Mouse (Mus musculus): Measurements from ENCODE around the gene Shkbp1. TPM values are rescaled to one million over a fixed set of nuclear protein-coding genes. Genes with fewer than 3 reads are reported as not detected.

Shkbp1 gene
- total RNA-seq, 2 experiments from 2014 or later = 35.1 to 39.2 TPM

DNA sequence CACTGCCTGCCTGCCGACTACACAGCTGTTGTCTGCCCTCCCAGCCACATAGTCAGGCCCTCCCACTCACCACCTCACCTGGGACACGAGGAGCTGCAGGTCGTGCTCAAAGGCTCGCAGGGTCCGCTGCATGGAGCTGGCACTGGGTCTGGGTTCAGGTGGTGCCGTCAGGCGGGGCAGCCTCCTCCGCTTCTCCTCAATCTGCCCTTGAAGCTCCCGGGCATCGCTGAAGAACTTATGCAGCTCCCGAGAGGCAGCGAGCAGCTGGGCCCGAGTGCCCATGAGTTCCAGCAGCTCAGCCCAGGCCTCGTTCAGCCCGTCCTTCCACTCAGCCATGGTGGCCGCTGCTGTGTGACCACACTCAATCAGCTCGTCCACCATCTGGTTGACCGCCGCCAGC, 13.3 kb upstream of the Shkbp1 start:
- ATAC-seq (replicated peaks; ENCODE audit: low FRiP score, low TSS enrichment, poor library complexity, severe bottlenecking) = no peak

DNA sequence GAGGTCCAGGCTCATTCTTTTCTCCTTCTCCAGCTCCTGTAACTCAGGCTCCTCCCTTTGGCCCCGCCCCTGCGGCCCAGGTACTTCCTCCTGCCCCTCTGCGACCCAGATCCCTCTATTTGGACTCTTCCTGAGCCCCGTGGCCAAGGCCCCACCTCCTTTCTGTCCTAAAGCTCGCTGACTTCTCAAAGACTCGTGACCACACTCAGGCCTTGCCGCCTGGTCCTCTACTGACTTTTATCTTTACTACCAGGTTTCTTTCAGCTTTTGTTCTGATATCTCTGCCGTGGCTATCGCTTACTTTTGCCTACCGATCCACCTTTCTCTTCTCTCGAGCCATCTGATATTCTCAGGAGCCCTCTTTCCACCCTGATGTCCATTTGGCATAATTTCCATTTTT, 12.2 kb upstream of the Shkbp1 start:
- ATAC-seq (replicated peaks; ENCODE audit: low FRiP score, low TSS enrichment, poor library complexity, severe bottlenecking) = 0 out of 2 replicates have a peak, but pooled peaks have one; percentile 11

DNA sequence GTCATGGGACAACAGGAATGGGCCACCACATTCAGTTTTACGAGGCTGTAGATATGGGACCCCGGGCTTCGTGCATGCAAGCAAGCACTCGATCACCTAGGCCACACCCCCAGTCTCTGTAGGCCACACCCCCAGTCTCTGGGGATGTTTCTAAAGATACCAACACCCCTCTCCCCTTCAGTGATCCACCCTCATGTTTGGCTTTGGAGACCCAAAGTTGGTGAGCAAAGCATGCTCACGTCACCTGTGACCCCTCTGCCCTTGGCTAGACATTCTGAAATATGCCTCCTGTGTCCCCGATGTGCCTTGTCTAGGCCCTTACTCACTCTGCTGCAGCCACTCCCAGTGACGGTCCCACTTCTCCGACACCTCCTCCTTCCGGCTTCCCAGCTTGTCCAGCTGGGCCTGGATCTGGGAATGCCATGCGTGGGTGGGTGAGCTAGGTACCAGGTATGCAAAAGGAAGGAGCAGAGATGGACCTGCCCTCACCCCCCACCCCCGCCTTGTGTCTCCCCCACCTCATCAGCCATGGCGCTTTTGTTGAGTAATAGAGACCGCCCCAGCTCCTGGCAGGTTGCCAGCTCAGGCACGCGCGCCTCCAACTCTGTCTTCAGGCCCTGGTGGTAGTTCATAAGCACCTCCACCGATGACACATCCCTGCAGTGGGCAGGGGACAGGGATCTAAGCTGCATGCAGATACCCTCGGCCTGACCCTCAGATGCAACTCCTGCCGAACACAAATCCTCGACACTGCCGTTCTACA, 10.4 kb upstream of the Shkbp1 start:
- no peak for ATAC-seq (replicated peaks; ENCODE audit: low FRiP score, low TSS enrichment, poor library complexity, severe bottlenecking)

DNA sequence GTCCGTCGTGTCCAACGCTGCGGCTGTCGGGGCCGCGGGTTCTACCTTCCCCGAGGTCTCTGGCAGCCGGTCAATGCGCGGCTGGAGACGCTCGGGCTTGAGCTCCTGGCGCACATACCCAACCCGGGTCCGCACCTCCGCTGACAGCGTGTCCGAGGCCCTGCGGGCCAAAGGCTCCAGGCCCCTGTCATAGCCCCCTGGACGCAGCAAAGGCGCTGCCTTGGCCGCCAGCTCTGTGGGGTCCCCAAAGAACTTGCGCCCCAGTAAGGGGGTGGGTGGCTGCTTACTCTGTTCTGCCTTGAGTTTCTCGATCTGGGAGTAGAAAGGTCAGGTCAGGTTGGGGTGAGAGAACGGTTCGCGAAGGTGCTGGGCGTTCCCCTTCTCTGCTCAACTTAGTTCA, 8.6 kb upstream of the Shkbp1 start:
- ATAC-seq (replicated peaks; ENCODE audit: low FRiP score, low TSS enrichment, poor library complexity, severe bottlenecking) = no peak

DNA sequence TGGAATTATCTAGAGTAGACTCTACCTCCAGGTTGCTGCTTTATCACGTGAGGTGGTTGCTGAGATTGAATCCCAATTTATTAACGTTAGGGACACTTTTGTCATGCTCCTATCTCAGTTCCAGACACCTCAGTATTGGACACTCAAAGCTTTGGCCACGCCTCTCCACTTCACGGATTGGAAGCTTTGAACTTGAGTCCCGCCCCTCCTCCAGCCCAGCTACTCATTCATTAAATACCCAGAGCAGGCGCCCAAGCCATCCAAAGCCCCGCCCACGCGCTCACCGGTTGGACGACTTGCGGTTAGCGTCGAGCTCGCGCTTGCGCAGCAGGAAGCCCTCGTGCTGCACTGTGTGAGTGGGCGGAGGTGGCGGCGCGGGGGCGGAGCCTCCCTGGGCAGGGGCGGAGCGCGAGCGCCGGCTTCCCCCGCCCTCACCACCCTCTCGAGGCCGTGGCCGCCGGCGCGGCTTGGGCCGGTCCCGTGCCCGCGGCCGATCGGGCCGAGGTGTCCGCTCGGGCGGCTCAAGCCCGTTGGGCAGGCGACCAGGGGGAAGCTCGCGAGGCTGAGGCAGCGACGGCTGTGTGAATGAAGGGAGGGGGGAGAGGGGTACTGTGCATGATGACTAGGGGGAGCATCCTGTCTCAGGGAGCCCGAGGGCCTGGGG, 5.6 kb upstream of the Shkbp1 start:
- peak; percentile 96 for ATAC-seq (replicated peaks; ENCODE audit: low FRiP score, low TSS enrichment, poor library complexity, severe bottlenecking)

DNA sequence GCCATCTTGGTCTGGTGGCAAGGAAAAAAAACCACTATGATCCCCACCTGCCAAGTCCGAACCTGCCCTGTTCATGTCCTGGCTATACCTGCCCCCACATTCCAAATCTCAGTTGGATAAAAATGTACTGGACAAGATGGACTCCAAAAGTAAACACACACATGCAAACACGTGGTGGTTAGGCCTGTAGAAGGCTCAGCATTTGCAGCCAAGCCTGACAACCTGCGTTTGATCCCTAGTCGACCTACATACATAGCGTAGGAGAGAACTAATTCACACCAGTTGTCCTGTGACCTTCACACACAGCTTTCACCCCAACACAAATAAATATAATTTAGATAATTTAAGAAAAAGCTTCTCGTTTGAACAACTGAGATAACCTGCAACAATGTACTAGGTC, 4.9 kb upstream of the Shkbp1 start:
- no peak for ATAC-seq (replicated peaks; ENCODE audit: low FRiP score, low TSS enrichment, poor library complexity, severe bottlenecking)

DNA sequence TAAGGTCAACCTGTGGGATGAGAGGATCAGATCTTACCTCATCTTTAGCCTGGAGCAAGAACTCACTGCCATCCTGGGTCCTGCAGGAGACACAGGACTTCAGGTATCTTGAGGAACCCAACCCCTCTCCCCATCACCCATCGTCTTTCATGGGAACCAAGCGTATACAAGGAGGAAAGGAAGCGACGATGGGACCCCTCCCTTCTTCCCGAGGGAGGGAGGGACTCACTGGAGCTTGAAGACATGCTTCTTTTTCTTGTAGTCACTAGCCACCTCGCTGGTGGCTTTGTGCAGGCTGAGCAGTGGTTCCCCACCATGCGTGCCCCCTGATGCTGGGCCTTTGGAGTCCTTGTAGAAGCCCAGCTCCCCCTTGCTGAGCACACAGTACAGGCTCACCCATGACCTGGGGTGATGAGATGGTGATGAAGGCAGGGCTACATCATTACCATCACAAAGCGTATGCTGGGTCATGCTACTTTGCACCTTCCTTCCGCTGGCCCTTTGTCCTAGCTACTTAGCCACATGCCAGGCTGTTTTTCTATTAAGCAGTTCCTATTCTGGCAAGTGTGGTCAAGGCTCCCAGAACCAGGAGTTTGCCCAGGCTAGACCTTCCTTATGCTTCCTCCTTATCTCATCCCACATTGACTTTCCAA, 4.0 kb upstream of the Shkbp1 start:
- ATAC-seq (replicated peaks; ENCODE audit: low FRiP score, low TSS enrichment, poor library complexity, severe bottlenecking) = no peak

DNA sequence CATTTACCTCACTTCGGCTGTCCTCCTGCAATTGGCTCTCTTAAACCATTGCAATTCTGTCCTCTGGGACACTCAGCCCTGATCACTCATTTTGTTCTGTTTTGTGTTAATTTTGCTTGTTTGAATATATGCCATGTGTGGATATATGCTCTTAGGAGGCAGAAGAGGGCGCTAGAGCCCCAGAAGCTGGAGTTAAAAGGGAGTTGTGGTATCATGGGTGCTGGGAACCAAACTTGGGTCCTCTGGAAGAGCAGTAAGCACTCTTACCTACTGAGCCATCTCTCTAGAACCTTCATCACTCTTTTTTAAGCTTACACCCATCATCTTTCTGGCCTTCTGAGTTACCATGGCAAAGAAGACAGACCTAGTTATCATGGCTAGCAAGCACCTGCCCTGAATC, 3.3 kb upstream of the Shkbp1 start:
- ATAC-seq (replicated peaks; ENCODE audit: low FRiP score, low TSS enrichment, poor library complexity, severe bottlenecking) = no peak

DNA sequence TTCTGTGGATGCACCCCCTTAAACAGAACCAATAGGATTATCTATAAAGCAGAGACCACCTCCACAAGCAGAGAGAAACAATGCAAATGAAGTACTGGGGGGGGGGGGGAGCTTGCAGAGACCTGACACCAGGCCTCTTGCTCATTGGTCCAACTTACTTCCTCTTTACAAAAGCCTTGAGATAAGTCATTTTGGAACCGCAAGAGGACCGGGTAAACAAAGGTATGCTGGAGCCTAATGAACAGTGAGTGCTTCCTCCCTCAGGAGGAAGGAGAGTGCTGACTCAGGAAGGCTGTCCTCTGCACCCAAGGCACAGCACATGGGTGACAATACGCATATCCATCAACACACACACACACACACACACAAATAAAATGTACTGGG, 1.8 kb upstream of the Shkbp1 start:
- ATAC-seq (replicated peaks; ENCODE audit: low FRiP score, low TSS enrichment, poor library complexity, severe bottlenecking) = no peak

DNA sequence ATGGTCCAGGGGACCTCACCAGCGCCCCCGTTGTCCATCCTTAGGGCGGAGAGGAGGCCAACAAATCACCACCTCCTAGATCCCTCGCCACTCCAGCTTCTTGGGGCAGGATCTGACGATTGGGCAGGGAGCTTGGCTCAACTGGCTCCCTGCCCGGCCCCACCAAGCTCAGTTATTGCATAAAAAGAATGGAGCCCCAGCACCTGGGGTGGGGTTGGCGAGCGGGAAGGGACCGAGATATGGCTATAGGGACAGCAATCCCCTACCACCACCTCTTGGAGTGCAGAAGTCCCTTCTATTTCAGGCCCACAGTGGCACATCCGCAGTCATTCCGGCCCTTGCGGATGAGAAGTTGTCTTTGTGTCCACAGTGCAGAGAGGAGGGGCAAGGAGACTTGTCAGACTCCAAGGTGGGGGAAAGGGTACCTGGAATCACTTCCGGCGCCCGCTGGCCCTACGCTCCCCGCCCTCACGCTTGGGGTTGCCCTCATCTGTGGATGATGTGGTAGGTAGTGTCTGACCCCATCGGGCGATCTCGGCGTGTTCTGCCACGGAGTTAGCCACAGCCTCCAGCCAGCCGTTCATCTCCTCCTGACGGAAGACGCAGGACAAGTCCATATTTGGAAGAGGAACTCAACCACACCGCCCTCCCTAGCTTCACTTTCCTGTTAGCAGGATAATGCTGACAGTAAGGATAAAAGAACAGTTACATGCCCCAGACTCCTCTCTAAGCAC, 1.2 kb upstream of the Shkbp1 start, which contains the start of gene Gm20479:
TSS of gene Gm20479 (minus strand) at position 559 of the 734 bp plus-strand sequence.
- no peak for ATAC-seq (replicated peaks; ENCODE audit: low FRiP score, low TSS enrichment, poor library complexity, severe bottlenecking)

DNA sequence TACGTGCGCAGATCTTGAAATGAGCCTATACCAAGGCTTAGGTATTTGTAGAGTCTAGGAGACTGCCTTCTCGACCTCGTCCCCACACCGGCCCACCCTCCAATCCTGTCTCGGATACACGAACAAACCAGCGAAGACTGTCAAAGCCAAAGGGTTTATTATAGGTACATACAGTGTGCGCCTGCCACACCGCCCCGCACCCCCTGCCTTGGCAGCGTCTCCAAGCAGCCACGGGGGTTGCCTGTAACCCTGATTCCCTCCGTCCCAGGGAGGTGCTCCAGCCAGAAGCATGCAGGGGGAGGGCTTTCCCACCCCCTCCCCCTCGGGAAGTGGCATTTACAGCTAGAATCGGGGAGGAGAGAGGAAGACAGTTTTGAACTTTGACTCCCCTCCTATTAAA, 429 bp upstream of the Shkbp1 start:
- ATAC-seq (replicated peaks; ENCODE audit: low FRiP score, low TSS enrichment, poor library complexity, severe bottlenecking) = peak; percentile 22

DNA sequence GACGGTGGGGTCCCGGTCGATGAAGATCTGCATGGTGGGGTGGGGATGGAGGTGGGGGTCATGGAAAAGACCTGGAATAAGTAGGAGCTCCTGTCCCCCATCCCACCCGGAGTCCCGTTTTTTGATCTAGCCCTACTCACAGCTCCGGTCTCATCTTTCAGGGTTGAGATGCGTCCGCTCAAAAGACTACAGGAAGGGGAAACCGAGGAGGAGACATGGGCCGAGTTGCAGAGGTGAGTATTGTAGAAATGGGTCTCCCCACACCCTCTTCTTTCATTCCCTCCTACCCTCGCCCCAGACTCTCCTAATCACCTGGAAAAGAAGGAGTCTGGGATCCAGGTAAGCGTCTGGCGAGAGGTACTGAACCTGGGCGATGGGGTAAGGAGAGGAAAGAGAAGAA, 558 bp downstream of the Shkbp1 start:
- ATAC-seq (replicated peaks; ENCODE audit: low FRiP score, low TSS enrichment, poor library complexity, severe bottlenecking) = 0 out of 2 replicates have a peak, but pooled peaks have one; percentile 4

DNA sequence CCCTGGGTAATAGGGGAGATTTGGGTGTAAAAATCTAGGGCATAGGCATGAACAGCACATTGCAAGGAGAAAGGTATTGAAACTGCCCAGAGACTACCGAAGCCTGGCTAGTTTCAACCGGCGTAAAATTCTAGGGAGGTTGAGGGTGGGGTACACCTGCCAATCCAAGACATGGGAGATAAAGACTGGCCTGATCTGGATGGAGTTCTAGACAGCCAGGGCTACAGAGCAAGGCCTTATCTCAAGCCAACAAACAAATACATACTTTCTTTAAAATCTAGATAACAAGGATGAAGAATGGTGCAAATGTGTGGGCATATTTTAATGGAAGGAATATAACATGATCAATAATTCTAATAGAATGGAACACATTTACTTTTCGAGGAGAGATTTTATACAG, 1.0 kb downstream of the Shkbp1 start:
- peak; percentile 36 for ATAC-seq (replicated peaks; ENCODE audit: low FRiP score, low TSS enrichment, poor library complexity, severe bottlenecking)

DNA sequence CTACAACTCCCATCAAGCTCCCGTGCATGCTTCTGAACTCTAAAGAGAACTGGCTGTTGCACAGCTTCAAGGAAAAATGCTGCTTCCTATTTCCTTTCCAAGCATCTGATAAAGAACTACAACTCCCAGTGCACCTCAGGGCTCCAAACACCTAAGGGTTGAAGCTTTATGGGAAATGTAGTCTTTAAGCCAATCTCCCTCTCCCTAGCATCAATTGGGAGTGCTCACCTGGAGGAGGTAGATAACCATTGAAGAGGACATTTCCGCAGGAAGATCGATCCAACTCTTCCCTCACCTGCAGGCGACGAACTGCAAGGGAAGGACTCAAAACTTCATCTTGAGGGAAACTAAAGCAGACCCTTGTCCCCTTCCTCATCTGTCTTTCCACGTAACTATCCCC, 1.7 kb downstream of the Shkbp1 start:
- ATAC-seq (replicated peaks; ENCODE audit: low FRiP score, low TSS enrichment, poor library complexity, severe bottlenecking) = no peak

DNA sequence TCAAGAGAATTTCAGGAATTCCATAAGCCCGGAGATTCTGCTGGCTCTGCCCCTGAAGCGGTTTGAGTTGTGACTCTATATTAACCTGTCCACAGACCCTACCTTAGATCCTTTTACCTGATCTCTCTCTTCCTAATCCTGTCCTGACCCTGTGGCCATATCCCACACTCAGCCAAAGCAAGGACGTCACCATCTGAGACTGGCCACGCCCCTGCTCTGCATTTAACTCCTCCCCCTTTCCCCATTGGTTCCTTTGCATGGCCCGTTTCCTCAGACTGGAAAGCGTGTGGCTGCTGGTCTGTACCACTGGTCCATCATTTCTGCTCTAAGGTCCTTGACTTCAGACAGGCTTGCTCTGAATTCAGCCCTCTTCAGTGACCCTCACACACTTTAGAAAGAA, 10.4 kb downstream of the Shkbp1 start:
- no peak for ATAC-seq (replicated peaks; ENCODE audit: low FRiP score, low TSS enrichment, poor library complexity, severe bottlenecking)

DNA sequence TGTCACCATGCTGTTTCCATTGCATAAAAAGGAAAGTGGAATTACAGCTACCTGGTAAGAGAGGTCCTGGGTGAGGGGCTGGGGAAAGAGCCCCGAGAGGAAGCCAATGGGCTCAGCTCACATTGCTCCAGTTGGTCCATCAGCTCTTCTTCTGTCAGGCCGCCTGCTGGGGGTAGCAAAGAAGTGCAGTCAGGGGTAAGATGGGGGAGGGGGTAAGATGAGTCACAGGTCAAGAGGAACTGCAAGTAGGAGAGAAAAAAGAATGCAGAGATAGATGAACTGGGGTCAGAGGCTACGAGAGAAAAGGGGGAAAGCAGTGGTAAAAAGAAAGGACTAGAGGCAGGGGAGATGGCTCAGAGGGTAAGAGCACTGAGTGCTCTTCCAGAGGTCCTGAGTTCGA, 13.2 kb downstream of the Shkbp1 start:
- ATAC-seq (replicated peaks; ENCODE audit: low FRiP score, low TSS enrichment, poor library complexity, severe bottlenecking) = 0 out of 2 replicates have a peak, but pooled peaks have one; percentile 34

DNA sequence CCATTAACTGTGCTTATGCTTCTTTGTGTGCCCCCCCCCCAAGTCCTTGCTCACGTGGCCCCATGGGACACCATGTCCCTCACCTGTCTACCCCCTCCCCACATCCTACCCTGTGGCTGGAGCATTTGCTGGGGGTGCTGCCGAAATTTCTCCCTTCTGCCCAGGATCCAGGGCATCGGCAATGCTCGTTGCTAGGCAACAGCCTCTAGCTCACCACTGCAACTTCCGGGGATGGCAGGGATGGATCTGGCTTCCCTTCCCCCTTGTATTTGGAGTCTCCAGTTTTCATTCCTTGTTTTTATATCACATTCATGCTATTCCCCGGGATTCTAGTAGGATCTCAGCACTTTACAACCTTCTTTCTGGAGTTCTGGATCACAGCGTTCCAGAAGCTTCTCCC, 16.3 kb downstream of the Shkbp1 start:
- no peak for ATAC-seq (replicated peaks; ENCODE audit: low FRiP score, low TSS enrichment, poor library complexity, severe bottlenecking)

DNA sequence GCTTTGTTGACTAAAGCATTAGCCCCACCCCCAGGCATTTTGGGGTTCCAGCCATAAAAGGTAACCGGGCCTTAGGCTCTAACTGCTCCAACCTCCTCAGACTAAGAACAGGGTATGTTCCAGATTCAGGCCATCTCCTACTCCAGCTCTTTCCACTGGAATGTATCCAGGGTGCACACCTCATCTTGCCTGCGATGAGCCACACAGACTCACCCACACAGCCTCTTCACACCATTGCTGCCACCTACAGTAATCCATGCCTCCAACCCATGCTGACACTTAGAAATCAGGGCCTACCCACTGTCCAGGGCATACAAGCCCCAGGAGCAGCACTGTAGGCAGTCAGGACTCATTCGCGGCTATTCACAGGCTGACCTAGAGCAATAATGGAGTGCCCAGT, 16.7 kb downstream of the Shkbp1 start:
- no peak for ATAC-seq (replicated peaks; ENCODE audit: low FRiP score, low TSS enrichment, poor library complexity, severe bottlenecking)

DNA sequence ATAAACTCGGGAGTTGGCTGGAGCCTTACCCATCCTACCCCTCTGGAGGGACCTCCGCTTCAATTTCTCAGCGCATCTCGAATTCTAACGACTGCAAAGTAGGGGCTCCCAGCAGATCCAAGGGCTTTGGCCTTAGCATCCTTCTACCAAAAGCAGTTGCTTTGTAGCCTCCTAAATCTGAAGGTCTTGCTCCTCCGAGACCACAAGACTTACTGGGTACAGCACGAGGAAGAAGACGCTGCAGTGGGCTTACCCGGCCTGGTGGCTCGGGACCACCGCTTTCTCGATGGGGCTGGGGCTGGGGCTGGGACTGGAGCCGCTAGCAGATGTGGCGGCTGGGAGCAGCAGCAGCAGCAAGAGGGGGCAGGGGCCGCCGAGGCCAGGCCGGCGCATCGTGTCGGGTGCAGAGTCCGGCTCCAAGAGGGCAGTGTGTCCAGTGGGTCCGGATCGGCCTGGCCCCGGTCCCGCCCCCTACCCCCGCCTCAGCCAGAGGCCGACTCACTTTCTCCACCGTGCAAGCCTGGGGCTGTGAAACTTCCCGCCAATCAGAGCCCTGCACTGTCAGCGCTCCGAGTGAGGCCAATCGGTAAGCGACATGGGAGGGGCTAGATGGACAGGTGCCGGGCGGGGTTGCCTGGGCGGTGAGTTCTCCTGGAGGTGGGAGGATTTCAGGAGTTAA, 18.5 kb downstream of the Shkbp1 start, which contains the start of gene Ltbp4:
TSS of gene Ltbp4 (minus strand) at position 518 of the 679 bp plus-strand sequence.
- peak; percentile 26; the same call in 1 of the 2 replicates for ATAC-seq (replicated peaks; ENCODE audit: low FRiP score, low TSS enrichment, poor library complexity, severe bottlenecking)
